Mouse (Mus musculus): ENCODE results near the gene Kcnj9. TPM values are rescaled to one million over a fixed set of nuclear protein-coding genes. Genes with fewer than 3 reads are reported as not detected.

Gene Kcnj9
- total RNA-seq, 2 experiments from 2014 or later = 67.2 to 69.2 TPM

- DNase-seq (ENCODE audit: low spot score in 2 of 2) = no peak
- no peak overlapping the region for H3K4me3 ChIP-seq
- H3K27ac ChIP-seq = peak overlapping the region; percentile 77
- TF ChIP-seq CTCF (conservative IDR thresholded peaks at IDR 0.05) = no peak
These were observed 22.9 kb downstream of the Kcnj9 start for GRCm38 (mm10) chr1:172306196-172306595.

DNA sequence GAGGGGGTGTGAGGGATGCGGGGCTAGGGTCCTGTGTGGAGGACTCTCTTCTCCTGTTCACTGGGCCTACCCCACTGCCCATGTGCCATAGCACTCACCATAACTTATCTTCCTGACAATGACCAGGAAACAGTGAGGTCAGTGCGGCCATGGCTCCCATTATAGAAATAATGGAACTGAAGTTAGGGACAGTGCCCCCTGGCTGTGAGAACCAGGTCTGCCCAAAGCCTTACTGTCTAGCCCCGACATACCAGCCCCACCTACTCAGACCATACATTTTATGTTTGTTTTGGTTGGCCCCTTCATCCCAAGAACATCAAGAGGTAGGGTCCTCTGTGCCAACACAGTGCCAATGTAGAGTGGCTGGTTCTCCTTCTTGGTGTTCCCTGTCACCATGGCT is 23.5 kb downstream of the Kcnj9 start:
- TF ChIP-seq CTCF (conservative IDR thresholded peaks at IDR 0.05) = peak; percentile 67
- no peak for DNase-seq (ENCODE audit: low spot score in 2 of 2)
- H3K27ac ChIP-seq = peak overlapping the region; percentile 77
- no peak overlapping the region for H3K4me3 ChIP-seq

- DNase-seq (ENCODE audit: low spot score in 2 of 2) = no peak
- peak overlapping the region; percentile 53; the same call in 1 of the 2 replicates for H3K27ac ChIP-seq
- TF ChIP-seq CTCF (conservative IDR thresholded peaks at IDR 0.05) = no peak
- no peak overlapping the region for H3K4me3 ChIP-seq
These were observed 24.0 kb downstream of the Kcnj9 start for GRCm38 (mm10) chr1:172305153-172305552.

GRCm38 (mm10) chr1:172304443-172304842 is 24.7 kb downstream of the Kcnj9 start:
- peak in 1 of 2 experiments; percentile 10 for DNase-seq (ENCODE audit: low spot score in 2 of 2)
- TF ChIP-seq CTCF (conservative IDR thresholded peaks at IDR 0.05) = no peak
- H3K27ac ChIP-seq = peak overlapping the region; percentile 93; the same call in 1 of the 2 replicates

GRCm38 (mm10) chr1:172302851-172303250 is 26.3 kb downstream of the Kcnj9 start:
- no peak overlapping the region for H3K4me3 ChIP-seq
- no peak for TF ChIP-seq CTCF (conservative IDR thresholded peaks at IDR 0.05)
- DNase-seq (ENCODE audit: low spot score in 2 of 2) = no peak
- peak overlapping the region; percentile 93 for H3K27ac ChIP-seq

More at GRCm38 (mm10) chr1:172304443-172304842, 24.7 kb downstream of the Kcnj9 start:
- H3K4me3 ChIP-seq = no peak overlapping the region

DNA sequence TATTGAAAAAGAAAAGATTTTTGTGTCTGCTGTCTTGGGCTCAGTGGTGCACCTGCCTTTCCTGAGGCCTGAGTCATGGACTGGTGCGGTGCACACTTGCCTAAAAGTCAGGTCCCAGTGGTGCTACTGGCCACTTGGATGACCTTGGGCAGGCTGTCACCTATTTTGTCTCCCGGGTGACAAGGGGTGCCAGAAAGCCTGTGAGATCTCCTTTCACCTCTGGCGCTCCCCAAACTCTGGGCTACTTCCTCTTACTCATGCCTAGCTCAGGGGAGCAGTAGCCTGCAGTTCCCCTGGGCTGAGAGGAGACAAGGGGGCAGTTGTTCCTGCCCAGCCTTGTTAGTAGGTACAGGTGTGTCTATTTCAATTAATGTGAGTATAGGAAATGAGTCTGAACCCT is 26.8 kb downstream of the Kcnj9 start:
- Histone ChIP-seq H3K27ac (peak overlapping the region; percentile 93), H3K4me3 (no peak overlapping the region; the same call in 1 of the 2 replicates)
- TF ChIP-seq CTCF (conservative IDR thresholded peaks at IDR 0.05) = no peak
- DNase-seq (ENCODE audit: low spot score in 2 of 2) = no peak

- no peak for DNase-seq (ENCODE audit: low spot score in 2 of 2)
- H3K4me3 ChIP-seq = no peak overlapping the region; the same call in 1 of the 2 replicates
- peak overlapping the region; percentile 93 for H3K27ac ChIP-seq
- TF ChIP-seq CTCF (conservative IDR thresholded peaks at IDR 0.05) = no peak
These were observed 27.9 kb downstream of the Kcnj9 start for GRCm38 (mm10) chr1:172301180-172301579.

GRCm38 (mm10) chr1:172300247-172300646 is 28.9 kb downstream of the Kcnj9 start:
- Histone ChIP-seq H3K4me3 (peak overlapping the region; percentile 27; the same call in 1 of the 2 replicates), H3K27ac (peak overlapping the region; percentile 93)
- TF ChIP-seq CTCF (conservative IDR thresholded peaks at IDR 0.05) = peak; percentile 63
- DNase-seq (ENCODE audit: low spot score in 2 of 2) = peak in 1 of 2 experiments; percentile 31

DNA sequence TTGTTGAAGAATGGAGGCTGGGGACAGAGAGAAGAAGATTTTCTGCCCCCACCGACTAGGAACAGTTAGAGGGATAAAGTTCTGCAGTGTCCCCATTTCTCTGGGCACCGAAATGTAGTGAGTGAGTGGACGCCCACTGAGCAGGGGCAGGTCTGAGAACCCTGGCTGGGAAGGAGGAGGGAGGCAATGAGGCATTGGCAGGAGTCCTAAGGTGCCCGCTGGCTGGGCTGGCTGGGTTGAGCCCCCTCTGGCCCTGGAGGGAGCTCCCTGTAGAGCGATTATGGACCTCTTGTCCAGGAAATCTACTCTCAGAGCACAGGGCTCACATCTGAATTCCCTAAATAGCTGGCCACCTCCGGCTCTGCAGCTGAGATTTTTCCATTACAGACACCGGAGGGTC is 29.6 kb downstream of the Kcnj9 start:
- Histone ChIP-seq H3K4me3 (no peak overlapping the region; the same call in 1 of the 2 replicates), H3K27ac (peak overlapping the region; percentile 93)
- TF ChIP-seq CTCF (conservative IDR thresholded peaks at IDR 0.05) = no peak
- DNase-seq (ENCODE audit: low spot score in 2 of 2) = peak in 1 of 2 experiments; percentile 55

DNA sequence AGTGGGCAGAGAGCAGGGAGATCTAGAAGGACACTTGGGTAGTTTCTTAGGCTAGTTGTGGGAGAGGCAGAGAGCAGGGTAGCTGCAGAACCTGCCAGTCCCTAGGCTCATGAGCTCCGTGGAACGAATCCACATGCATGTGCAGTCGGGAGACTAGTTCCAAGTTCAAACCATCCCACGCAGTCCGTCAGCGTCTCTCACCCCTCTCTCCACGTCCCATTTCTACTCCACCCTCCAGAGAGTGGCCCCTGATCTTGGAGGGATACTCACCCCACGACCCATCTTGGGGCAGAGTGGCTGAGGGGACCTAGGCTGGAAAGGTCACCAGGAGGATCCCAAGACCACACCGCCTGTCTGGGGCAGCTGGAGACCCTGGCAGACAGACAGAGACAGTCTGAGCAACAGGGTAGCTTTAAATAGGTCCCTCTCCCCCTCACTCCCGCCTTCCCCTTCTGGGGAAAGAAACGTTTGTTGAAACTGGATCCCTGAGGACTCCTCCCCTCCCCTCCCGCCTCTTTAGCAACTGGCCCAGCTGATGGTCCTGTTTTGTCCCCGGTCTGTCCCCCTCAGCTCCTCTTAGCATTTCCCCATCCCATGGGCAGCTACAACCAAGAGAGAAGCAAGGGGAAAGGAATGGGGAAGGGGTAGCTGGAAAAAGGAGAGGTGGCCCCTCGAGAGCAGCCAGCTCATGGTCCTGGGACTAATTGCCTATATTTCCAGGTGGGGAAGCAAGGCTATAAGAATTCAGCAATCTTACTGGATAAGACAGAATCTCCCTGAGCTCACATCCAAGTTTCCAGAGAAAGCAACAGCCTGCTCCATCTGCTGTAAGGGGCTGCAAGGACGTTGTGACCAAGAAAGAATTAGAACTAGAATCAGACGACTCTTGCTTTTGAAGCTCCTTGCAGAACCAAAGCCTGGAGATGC is 31.2 kb downstream of the Kcnj9 start, which contains the start of gene Atp1a2:
Gene Atp1a2 (minus strand): TSS at position 454 of the 927 bp plus-strand sequence.
- TF ChIP-seq CTCF (conservative IDR thresholded peaks at IDR 0.05) = no peak
- Histone ChIP-seq H3K4me3 (peak within 1 kb of the TSS; percentile 58), H3K27ac (peak within 1 kb of the TSS; percentile 93)
- DNase-seq (ENCODE audit: low spot score in 2 of 2) = peak; percentile 55 to 79

- DNase-seq (ENCODE audit: low spot score in 2 of 2) = no peak
- TF ChIP-seq CTCF (conservative IDR thresholded peaks at IDR 0.05) = no peak
These were observed 32.2 kb downstream of the Kcnj9 start for GRCm38 (mm10) chr1:172296816-172297510.

GRCm38 (mm10) chr1:172295751-172296197 is 33.3 kb downstream of the Kcnj9 start:
- peak overlapping the region; percentile 93 for H3K27ac ChIP-seq
- H3K4me3 ChIP-seq = peak overlapping the region; percentile 58
- no peak for TF ChIP-seq CTCF (conservative IDR thresholded peaks at IDR 0.05)
- peak; percentile 56 to 70 for DNase-seq (ENCODE audit: low spot score in 2 of 2)

More at GRCm38 (mm10) chr1:172296816-172297510, 32.2 kb downstream of the Kcnj9 start:
- H3K27ac ChIP-seq = peak overlapping the region; percentile 93
- H3K4me3 ChIP-seq = peak overlapping the region; percentile 58

DNA sequence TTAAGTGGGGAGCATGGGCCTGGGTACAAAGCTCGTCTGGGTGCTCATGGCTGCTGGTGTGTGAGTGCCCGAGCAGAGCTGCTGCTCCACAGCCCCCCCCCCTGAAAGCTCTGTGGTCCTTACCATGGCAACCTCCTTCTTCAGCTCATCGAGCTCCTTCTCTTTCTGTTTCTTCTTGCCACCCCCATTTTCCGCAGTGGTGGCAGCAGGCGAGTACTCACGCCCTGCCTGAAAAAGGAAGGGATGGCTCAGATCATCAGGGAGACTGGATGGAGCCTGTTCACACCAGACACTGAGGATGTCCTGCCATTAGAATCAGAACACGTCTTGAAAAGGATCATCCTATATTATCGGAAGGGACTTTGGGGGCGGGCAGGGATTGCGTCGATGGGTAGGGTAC is 35.7 kb downstream of the Kcnj9 start:
- no peak for TF ChIP-seq CTCF (conservative IDR thresholded peaks at IDR 0.05)
- Histone ChIP-seq H3K4me3 (peak overlapping the region; percentile 32), H3K27ac (peak overlapping the region; percentile 77)
- DNase-seq (ENCODE audit: low spot score in 2 of 2) = no peak
